Mouse (Mus musculus) erythroid progenitor cell, adult 5-6 weeks (primary cell): ENCODE data around the gene Brf1. TPM values are rescaled to one million over a fixed set of nuclear protein-coding genes. Genes with fewer than 3 reads are reported as not detected.

Source experiments
- ATAC-seq: replicated peaks from 2 replicates; pipeline ENCODE4 v1.8.0; 2016; ENCODE audit warnings: moderate number of reproducible peaks, mild to moderate bottlenecking, moderate TSS enrichment, inconsistent platforms; ENCODE audit not compliant: poor library complexity, low FRiP score, severe bottlenecking
- total RNA-seq, 2 experiments: library from RNA; stranded (forward) in 1 of 2; stranded (reverse) in 1 of 2; fragments of 150-400 nt in 1 of 2; fragments of 186-747, 209-891 nt in 1 of 2; gene quantifications; 2 replicates each; pipeline versions ENCODE4 v1.2.3 to v1.2.4; 2015 to 2017; ENCODE audit warnings: low replicate concordance in 2 of 2

Gene Brf1
- total RNA-seq, 2 experiments from 2014 or later: 57.4 to 172 TPM

GRCm38 (mm10) chr12:112987877-112988276 is 12.6 kb downstream of the Brf1 start:
- no peak for ATAC-seq

DNA sequence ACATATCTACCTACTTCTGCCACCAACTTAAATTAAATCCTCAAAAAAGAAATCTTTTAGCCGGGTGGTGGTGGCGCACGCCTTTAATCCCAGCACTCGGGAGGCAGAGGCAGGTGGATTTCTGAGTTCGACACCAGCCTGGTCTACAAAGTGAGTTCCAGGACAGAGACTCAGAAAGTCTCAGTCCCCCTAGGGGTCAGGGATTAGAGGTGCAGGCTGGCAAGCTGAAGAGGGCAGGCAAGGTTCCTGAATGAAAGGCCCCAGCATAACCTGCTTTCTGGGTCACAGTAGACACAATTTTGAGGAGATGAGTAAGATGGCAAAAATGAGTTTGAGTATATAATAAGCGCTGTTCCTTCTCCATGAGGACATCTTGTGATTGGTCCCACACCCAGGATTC is 15.2 kb downstream of the Brf1 start:
- peak; percentile 62; the same call in 1 of the 2 replicates for ATAC-seq

- ATAC-seq: no peak
Measured at GRCm38 (mm10) chr12:112982031-112982430, 18.5 kb downstream of the Brf1 start.

DNA sequence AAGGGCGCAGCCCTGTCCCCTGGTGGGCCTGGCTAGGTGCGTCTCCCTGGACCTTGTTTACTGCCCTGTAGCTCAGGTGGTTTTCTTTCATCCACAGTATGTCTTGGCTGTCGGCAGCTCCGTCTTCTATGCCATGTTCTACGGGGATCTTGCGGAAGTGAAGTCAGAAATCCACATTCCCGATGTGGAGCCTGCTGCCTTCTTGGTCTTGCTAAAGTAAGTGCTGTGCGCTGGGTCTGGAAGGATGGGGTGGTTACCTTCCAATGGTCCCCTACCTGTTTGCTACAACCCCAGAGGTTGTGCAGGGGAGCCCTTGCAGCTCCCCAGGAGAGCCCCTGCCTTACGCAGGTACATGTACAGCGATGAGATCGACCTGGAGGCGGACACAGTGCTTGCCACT is 23.3 kb downstream of the Brf1 start:
- no peak for ATAC-seq

DNA sequence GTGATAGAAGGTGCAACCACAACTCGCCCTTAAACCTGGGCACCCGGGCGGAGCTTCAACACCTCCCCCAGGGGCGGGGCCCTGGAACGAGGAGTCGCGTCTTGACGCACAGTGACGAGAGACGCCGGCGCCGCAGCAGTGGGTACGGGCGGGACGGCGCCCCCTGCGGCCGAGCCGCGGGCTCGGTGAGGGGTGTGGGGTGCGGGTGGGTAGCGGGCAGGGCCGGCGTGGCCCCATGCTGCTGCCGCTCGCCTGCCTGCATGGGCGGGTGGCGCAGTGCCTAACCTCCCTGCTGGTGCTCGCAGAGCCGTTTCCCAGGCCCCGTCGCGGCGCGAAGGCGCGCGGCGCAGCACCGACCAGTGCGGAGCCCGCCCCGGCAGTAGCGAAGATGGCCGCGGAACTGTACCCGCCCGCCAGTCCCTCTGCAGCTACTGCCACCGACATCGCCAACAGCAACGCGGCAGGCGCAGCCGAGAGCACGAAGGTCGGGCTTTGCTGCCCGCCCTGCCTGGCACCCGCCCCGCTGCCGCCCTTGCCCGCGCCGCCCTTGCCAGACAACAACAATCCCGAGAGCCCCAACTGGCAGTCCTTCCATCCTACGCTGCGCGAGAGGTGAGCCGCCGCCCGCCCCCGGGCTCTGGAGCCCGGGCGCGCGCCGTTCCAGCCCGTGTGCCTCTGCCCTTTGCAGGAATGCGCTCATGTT is 24.0 kb downstream of the Brf1 start, which contains the start of gene Btbd6:
Gene Btbd6, plus strand, starts transcription at position 112 of the 703 bp plus-strand sequence.
- peak; percentile 75 for ATAC-seq

DNA sequence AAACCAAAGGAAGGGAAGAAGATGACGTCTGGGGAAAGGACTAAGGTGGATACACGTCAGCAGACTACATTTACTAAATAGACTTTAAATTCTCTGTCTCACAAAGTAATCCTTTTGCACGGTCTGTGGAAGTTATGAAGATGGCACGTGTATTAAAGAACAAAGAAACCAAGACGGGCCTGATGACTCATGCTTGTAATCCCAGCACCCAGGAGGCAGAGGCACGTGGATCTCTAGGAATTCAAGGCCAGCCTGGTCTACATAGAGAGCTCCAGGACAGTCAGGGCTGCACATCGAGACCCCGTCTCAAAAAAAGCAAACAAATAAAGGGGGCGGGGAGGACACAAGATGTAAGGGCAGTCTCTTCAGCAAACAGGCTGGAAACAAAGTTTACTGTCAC is 25.8 kb downstream of the Brf1 start:
- ATAC-seq: no peak

- no peak for ATAC-seq
Measured at GRCm38 (mm10) chr12:112969616-112970015, 30.9 kb downstream of the Brf1 start.

DNA sequence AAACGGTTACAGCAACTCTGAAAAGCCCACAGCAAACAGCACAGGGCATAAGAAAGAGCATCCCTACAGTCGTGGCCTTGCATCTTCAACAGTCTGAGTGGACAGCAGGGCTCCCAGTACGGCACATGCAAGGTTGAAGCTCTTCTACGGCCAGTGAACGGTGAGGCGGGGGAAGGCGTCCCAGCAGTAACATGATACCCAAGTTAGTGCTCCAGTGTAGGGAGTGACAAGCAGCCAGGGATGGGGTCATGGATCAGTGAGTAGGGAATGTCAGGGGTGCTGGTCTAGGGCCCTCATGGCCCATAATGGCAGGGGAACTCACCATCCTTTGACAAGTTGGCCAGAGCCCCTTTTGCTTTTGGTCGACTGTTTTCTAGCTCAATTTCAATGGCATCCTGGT is 31.6 kb downstream of the Brf1 start:
- no peak for ATAC-seq

GRCm38 (mm10) chr12:112965783-112966182 is 34.7 kb downstream of the Brf1 start:
- ATAC-seq: no peak

- ATAC-seq: no peak
Measured at GRCm38 (mm10) chr12:112961872-112962271, 38.6 kb downstream of the Brf1 start.

DNA sequence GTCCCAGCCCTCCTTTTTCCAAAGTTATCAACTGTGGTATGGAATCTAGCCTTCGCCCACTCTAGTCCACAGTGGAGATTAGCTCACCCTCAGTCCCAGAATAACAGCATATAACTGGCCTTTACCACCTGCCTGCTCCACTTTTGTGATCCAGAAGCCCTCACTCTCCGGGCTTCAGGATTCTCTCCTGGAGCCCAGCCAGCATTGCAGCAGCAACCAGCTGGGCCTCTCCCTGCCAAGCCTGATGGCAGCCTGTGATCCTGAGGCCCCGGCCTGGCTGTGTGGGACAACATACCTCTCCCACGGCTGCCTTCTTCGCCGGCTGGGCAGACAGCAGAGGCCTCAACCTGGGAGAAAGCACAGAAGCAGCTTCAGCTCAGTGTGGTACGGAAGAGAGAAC is 39.1 kb downstream of the Brf1 start:
- ATAC-seq: no peak

DNA sequence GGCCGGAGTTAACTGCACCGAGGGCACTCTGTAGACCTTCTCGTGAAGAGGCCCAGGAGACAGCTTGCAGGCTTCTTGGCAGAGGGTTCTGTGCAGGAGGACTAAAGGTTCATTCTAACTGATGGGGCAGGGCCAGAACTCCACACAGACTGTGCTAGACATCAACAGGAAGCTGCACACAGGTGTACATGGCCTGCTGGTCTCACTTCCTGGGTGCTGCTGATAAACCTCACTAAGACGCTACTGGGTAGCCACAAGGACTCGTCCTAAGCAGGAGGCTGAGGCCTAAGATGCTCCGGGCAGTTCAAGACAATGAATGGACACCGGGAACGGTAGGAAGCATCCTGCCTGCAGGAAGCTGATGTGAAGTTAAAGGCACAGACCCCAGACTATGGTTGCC is 41.1 kb downstream of the Brf1 start:
- no peak for ATAC-seq

DNA sequence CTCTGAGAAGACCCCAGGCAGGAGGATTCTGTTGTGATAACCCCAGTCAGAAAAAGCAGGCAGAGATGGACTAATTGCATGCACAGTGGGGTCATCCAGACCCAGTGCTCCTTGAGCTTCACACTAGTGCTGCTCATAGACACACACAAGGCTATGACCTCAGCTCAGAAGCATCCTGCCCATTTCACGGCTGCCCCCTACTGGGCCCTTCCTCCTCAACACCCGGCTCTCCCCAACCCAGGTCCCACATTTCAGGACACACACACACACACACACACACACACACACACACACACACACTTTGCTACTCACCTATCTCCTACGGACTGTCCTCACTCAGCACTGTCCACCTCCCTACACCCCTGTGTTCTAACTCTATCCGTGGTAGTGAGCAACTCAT is 42.2 kb downstream of the Brf1 start:
- ATAC-seq: no peak

DNA sequence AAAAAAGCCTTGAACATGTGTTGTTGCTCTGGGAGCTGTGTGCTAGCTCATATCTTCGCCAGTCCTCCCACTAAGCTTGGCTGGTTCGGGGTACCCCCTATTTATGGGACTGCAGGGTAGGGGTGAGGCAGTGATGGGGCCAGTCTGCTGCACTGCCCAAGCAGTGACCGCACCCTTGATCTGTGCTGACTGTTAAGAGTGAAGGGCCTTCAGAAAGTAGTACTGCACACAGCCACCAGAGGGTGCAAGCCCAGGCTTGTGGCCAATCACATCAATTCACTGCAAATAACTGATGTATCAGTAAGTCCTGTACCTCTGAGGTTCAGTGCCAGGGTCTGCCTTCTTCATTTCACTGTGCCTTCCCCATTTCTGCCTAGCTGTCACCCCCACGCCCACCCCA is 44.7 kb downstream of the Brf1 start:
- peak; percentile 79 for ATAC-seq

- ATAC-seq: no peak
Measured at GRCm38 (mm10) chr12:112952926-112953565, 47.5 kb downstream of the Brf1 start.

- ATAC-seq: no peak
Measured at GRCm38 (mm10) chr12:112952433-112952832, 48.1 kb downstream of the Brf1 start.

DNA sequence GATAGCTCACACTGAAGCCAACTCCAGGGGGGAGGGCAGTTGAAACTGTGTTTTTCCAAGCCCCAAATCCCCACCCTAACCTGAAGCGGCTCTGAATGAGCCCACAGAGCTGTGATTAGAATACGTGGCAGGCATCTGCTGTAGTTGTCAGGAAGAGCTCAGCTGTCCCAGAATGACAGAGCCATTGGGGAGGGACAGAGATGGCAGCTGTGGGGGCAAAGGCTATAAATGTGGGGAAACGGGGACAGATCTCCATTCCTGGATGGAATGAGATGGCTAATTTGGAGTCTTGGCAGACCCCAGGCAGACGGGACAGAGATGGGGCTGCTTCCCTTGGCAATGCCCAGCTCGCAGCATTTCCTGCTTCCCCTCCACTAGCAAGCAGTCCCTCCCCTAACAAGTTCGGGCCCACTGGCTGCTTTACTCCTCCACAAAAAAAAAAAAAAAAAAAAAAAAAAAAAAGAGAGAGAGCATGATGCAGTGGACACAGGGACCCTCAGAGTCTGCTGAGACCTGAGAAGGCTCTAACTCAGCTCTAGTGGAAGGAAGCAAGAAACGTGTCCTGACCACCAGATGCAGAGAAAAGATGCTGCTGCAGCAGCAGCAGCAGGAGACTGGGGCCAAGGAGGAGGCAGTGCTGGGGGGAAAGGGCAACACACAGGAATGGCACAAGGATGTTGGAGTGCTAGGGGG is 49.2 kb downstream of the Brf1 start:
- no peak for ATAC-seq

DNA sequence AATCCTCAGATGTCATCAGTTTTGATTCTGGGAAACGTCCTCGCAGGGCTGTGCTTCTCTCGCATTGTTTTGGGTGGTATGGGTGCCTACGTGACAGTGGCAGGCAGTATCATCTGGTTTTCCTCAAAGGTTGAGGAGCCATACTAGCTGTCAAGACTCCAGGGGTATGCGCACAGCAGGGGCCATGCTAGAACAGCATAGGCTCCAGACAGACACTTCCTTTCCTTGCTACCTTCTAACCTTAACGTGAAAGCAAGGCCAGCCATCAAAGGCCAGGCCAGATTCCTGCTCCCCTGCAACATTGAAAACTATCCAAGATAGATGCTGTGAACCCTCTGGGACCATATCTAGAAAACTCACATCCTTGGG is 49.8 kb downstream of the Brf1 start:
- no peak for ATAC-seq

DNA sequence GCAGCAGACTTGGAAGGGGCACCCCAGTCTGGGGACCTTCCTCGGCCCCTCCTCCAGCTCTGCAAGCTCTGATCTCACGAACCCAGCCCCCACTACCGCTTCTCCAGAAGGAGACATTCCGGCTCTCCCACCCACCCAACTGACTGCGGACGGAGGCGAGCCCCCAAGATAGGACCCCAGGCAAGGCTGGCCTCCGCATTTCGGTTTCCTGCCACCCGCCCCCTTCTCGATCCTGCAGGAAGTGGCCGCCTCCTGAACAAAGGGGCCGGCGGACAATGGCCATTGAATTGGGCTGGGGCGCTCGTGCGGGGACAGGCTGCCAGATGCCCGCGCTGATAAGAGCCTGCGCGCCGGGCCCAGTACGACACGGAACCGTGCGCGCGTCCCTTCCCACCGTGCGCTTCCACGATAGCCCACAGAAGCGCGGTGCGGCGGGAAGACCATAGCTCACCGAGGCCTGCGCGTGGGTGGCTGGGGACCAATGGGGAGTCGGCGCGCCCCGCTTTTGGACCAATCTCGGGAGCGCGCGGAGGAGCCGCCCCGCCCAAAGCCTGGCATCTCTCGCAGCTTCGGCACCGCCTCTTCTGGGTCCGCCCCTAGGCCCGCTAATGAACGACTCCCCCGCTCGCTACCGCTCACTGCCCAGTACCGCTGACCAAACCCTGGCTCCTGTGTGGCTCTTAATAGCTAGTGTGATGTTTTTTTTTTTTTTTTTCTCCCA is 50.3 kb downstream of the Brf1 start:
- ATAC-seq: peak; percentile 85

DNA sequence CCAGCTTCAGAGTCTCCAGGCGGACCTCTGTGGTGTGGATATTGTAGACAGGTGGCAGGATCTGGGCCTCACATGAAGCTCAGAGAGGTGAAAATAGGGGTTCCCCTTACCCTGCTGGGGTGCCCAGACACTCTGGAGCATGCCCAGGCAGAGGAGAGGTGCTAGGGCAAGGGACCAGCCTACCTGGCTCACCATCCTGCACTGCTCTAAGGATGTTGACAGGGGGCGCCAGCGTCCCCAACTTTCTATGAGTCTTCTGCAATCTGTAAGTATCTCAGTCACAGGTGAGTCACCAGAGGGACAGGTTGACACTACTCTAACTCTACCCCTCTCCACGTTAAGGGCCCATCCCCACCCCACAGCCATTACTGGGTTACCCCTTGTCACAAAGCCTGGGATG is 53.2 kb downstream of the Brf1 start:
- ATAC-seq: no peak
